Comparison of ENCODE assay signal across 15 mouse cellular contexts in genomic region chr8:121981520-121981895, GRCm38 (mm10). TPM values are rescaled to one million over a fixed set of nuclear protein-coding genes. Genes with fewer than 3 reads are reported as not detected.
A peak's percentile ranks its signal among the peaks of the same experiment; 100 is the strongest.
DNase-seq lines count a peak whose midpoint lies in the region.
"Had no signal": no experiment of that assay in that cellular context is flagged by ENCODE, and none has a peak within 500 bp of the region (broad histone marks: within the 10 kb centered on the region; RNA-seq: fewer than 3 reads in every experiment).

No protein-coding gene starts in this region.

- peak; percentile 79 to 81 for DNase-seq in cerebellum, postnatal 10 days
- no peak for DNase-seq in cerebellum, adult 11-12 months
- peak; percentile 33 for DNase-seq in layer of hippocampus, adult 11-12 months (ENCODE audit: low spot score)
- DNase-seq in layer of hippocampus, adult 9-11 months: no peak
- DNase-seq in adrenal gland, postnatal 14 days: peak; percentile 33
- peak; percentile 83 to 87 for DNase-seq in kidney, adult 8-10 months
- no peak for DNase-seq in neural tube, embryonic 10.5 days (ENCODE audit: extremely low spot score, low spot score)
- no peak for DNase-seq in lung, postnatal 4 days
- DNase-seq: liver, embryonic 13.5 days; midbrain, embryonic 14.5 days; thymus, adult 18-20 months had no signal

RNA-seq across cellular contexts. Expression of gene Banp, which starts 32.0 kb away (rescaled TPM):
- 30.4 and 31.2 TPM in 2 replicates for total RNA-seq in adrenal gland, postnatal 14 days (2021)

RNA-seq across cellular contexts. Expression of gene Car5a, which starts 36.8 kb away (rescaled TPM):
- 0.30 and 6.4 TPM in 2 replicates for total RNA-seq in adrenal gland, postnatal 14 days (2021)
- total RNA-seq: heart, postnatal 25 days; layer of hippocampus, postnatal 14 days; megakaryocyte progenitor cell, adult 5-6 weeks; neutrophil, adult 5-6 weeks had no signal

Comparison
In these comparisons a context has a peak if more than half of its experiments do, and no peak if none do; other contexts are left out.
1. DNase-seq: peak in cerebellum, postnatal 10 days (2 of 2), layer of hippocampus, adult 11-12 months (single experiment), adrenal gland, postnatal 14 days (single experiment) and kidney, adult 8-10 months (2 of 2); none in cerebellum, adult 11-12 months (single experiment), layer of hippocampus, adult 9-11 months (single experiment), neural tube, embryonic 10.5 days (single experiment) and lung, postnatal 4 days (0 of 2).